Mouse (Mus musculus) heart, postnatal 14 days (tissue): ENCODE results near the gene Zfp458. TPM values are rescaled to one million over a fixed set of nuclear protein-coding genes. Genes with fewer than 3 reads are reported as not detected.
A peak's percentile ranks its signal among the peaks of the same experiment; 100 is the strongest.
"Not testable (repeated sequence)": the region's sequence is repeated elsewhere in the genome, so short reads cannot be mapped to it uniquely, and the experiment has no call there.

Experiments used
- DNase-seq, 2 experiments: peaks; one replicate each; pipeline ENCODE4 v3.0.0; 2021 to 2022
- intact Hi-C: fragments of 180-260 bp; cut with DNase I; formaldehyde crosslinking; loops from one replicate; pipeline ENCODE4 v1.15.1; 2025
- long read RNA-seq, 2 experiments: library from polyadenylated mRNA; stranded (forward); transcript quantifications; one replicate each; pipeline ENCODE4 v2.0.0; 2021
- total RNA-seq, 2 experiments: library from RNA; stranded (reverse); gene quantifications; 2 replicates each; pipeline ENCODE4 v1.2.3; 2021

The Zfp458 gene
- 1 to 10 TPM; 2.5 to 2.7 TPM for total RNA-seq
- long read RNA-seq, experiment 1, full-length matches to known transcripts, result 1 of 1 reads
- long read RNA-seq, experiment 1, partial matches to known transcripts, result 0 of 1 reads
- long read RNA-seq, experiment 1, other reads (novel, unspliced or antisense), result 0 of 1 reads
- long read RNA-seq, experiment 2, result 0 reads

DNA sequence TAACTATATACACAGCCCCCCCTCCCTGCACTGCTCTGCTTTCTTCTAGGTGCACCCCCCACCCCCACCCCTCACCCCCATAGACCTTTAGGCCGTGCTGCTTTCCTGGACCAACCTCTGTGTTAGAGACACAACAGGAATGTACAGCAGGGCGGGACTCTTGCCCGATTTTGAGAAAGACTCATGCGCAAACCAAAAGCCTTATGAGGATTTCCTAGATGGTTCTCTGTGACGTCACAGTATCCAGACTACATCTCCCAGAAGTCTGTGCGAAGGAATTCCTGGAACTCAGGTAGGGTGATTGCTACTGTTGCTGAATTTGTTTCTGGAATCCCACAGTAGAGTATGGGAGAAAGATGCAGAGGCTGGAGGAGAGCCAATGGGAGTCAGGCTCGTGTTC is at the start of gene Zfp458:
Gene Zfp458, minus strand, starts transcription at position 153 of the 400 bp plus-strand sequence.
- intact Hi-C loops, result no loop called here
- no peak for DNase-seq

DNA sequence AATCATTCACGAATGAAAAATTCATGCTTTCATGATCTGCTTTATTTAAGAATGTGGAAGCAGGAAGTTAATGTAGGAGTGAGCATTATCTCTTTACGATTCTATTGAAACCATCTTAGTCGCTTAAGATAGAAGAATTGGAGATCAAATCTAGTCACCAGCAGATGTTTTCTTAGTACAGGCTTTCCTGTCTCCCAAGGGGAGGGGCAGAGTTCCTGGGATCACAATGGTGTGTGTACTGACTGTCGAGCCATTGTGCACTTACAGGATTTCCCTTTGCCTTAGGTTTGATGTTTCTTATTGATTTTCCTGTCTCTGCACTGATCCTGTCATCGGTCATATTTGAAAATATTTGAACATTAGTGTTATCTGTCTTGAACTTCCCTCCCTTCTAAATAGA is 28.5 kb upstream of the Zfp458 start:
- intact Hi-C loops, result loop anchor here (10.0 kb wide), 2 partner anchors 182 to 418 kb away; partner anchors contain the start of genes Zfp65 and Zfp759

DNA sequence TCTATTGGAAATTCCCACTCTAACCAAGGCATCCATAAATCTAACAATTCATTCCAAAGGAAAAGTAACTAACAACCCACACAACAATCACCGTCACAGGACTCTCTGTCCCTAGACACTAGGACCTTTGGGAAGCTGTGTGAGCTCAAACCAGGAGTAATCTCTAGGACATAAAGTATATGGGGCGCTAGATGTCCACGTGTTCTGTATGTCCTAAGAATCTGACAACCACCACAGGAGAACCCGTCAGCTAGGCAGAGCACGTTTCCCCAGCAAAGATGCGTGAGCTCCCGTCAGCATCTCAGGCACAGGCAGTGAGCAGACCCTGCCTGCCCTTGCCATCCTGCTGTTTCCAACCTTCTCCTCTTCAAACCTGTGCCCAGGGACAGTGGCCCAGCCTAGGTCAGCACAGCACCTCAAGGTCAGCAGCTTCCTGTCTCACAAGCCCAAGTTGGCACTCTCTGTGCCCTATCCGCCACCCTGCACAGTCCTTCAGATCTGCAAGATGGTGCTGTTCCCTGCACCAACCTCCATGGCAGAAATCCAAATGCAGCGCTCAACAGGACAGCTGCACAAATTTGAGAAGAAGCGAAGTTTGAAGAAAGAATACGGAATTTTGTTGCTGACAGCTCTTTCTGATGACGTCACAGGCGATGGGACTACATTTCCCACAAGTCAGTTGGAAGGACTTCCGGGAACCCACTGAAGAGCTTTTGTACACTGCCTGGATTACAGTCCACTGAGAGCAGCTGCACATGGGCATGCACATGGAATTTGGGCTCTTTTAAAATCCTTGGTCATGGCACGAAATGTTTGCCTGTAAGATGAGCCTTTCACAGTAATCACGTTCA is 27.8 kb upstream of the Zfp458 start, which contains the start of gene Zfp457:
Gene Zfp457, minus strand, starts transcription at position 664 of the 851 bp plus-strand sequence.
- peak; percentile 79 to 92 for DNase-seq
- intact Hi-C loops, result loop anchor here (10.0 kb wide), 2 partner anchors 181 to 419 kb away; partner anchors contain the start of genes Zfp65 and Zfp759

More for the DNA sequence above, 28.5 kb upstream of the Zfp458 start:
- no peak for DNase-seq

DNA sequence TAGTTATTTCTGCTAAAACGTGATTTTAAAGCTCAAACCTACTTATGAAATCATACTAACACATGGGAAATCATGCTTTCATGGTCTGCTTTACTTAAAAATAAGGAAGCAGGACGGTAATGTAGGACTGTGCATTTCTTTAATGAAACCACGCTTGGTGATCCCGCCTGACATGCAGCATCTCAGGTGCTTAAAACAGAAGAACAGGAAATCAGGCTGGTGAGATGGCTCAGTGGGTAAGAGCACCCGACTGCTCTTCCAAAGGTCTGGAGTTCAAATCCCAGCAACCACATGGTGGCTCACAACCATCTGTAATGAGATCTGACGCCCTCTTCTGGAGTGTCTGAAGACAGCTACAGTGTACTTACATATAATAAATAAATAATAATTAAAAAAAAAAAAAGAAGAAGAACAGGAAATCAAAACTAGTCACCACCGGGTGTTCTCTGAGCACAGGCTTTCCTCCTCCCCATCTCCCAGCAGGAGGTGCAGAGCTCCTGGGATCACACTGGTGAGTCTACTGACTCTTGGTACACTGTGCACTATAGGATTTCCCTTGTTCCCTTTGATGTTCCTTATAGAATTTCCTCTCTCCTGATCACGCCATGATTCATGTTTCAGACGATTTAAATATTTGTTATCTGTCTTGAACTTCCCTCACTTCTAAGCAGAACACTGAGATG is 8.7 kb downstream of the Zfp458 start:
- intact Hi-C loops, result loop anchor here (5.0 kb wide), 1 partner anchor 338 kb away; the partner anchor contains the start of gene Zfp729b
- not testable (repeated sequence) for DNase-seq

- DNase-seq, result peak; percentile 48 to 77
- intact Hi-C loops, result loop anchor here (5.0 kb wide), 1 partner anchor 339 kb away; the partner anchor contains the start of gene Zfp729b
These were observed 9.5 kb downstream of the Zfp458 start for GRCm38 (mm10) chr13:67268568-67269369.

DNA sequence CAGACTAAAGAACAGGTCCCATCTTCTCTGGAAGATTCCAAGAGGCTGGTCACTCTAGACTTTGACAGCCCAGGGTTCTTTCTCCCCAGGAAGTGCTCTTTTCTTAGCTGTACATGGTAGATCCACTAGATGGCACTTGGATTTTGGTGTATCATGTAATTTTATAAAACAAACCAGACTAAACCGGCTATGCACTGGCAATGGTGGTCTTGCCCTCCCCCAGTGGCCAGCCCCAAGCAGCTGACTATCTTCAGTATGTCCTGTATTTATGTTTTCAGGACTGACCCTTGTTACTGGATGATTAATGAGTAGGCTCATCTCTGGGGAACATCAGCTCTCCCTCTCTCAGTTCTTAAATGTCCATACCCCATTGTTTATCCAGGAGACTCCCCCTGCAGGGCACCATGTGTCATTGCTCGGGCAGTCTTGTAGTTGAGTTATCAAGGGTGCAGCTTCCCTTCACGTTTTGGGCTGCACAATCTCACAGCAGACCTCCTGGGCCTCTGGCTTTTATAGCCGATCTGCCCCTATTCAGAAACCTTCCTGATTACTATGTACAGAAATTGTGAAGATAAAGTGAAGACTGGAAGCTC is 64.2 kb downstream of the Zfp458 start:
- intact Hi-C loops, result no loop called here
- no peak for DNase-seq

Other genes starting within 250 kb of the Zfp458 start
- 1 to 10 TPM; 1.6 to 1.7 TPM for gene Zfp712, start 217.3 kb downstream of the Zfp458 start, total RNA-seq
- 1 to 10 TPM in 1 of 2 experiments, under 1 TPM in 1; 1.00 to 1.4 TPM for gene Zfp708, start 180.5 kb downstream of the Zfp458 start, total RNA-seq
- gene Gm28557, start 169.9 kb downstream of the Zfp458 start, total RNA-seq, result 1 to 10 TPM; 2.4 to 2.6 TPM
- 1 to 10 TPM in 1 of 2 experiments, under 1 TPM in 1; 0.88 to 1.1 TPM for gene Rslcan18, start 162.2 kb downstream of the Zfp458 start, total RNA-seq
- gene Zfp759, start 156.8 kb downstream of the Zfp458 start, total RNA-seq, result 1 to 10 TPM; 4.0 to 6.5 TPM
- 1 to 10 TPM; 2.9 to 4.0 TPM for gene Rsl1, start 105.3 kb downstream of the Zfp458 start, total RNA-seq
- gene Zfp455, start 84.0 kb downstream of the Zfp458 start, total RNA-seq, result 1 to 10 TPM in 1 of 2 experiments, under 1 TPM in 1; 0.95 to 1.0 TPM
- 1 to 10 TPM; 2.9 to 4.5 TPM for gene Zfp457, start 28.0 kb upstream of the Zfp458 start, total RNA-seq
- 1 to 10 TPM; 2.4 to 3.0 TPM for gene Zfp595, start 54.1 kb upstream of the Zfp458 start, total RNA-seq
- gene Gm28044, start 82.1 kb upstream of the Zfp458 start, total RNA-seq, result under 1 TPM; 0.67 to 0.93 TPM
- gene Zfp953, start 82.1 kb upstream of the Zfp458 start, total RNA-seq, result 1 to 10 TPM; 1.3 to 1.5 TPM
- gene Gm28041, start 97.3 kb upstream of the Zfp458 start, total RNA-seq, result 1 to 10 TPM in 1 of 2 experiments, under 1 TPM in 1; 0.69 to 1.8 TPM
- 1 to 10 TPM in 1 of 2 experiments, under 1 TPM in 1; 0.81 to 1.0 TPM for gene Zfp456, start 97.3 kb upstream of the Zfp458 start, total RNA-seq
- gene Zfp429, start 121.4 kb upstream of the Zfp458 start, total RNA-seq, result 1 to 10 TPM; 1.6 to 1.8 TPM
- under 1 TPM in 1 of 2 experiments, not detected in 1; 0.29 TPM for gene Zfp459, start 143.0 kb upstream of the Zfp458 start, total RNA-seq
- gene Zfp874a, start 173.2 kb upstream of the Zfp458 start, total RNA-seq, result 1 to 10 TPM; 6.1 TPM
- 10 to 100 TPM; 13.6 to 14.4 TPM for gene Zfp874b, start 205.8 kb upstream of the Zfp458 start, total RNA-seq
- gene Zfp58, start 222.1 kb upstream of the Zfp458 start, total RNA-seq, result 1 to 10 TPM; 4.4 to 5.1 TPM
- under 1 TPM in 1 of 2 experiments, not detected in 1; 0.45 TPM for gene Gm26965, start 247.7 kb upstream of the Zfp458 start, total RNA-seq
- gene Zfp87, start 247.7 kb upstream of the Zfp458 start, total RNA-seq, result 10 to 100 TPM; 10.9 to 11.0 TPM